Mouse (Mus musculus) gastrocnemius, adult 2 months (tissue): ENCODE results near the gene Runx1. TPM values are rescaled to one million over a fixed set of nuclear protein-coding genes. Genes with fewer than 3 reads are reported as not detected.

ENCODE experiments used
- DNase-seq: peaks from one replicate; pipeline ENCODE4 v3.0.0; 2022
- H3K27ac ChIP-seq: fragments of 200-600 bp; 2 replicates; pipeline ENCODE4 v1.8.1; 2022; ENCODE audit warnings: mild to moderate bottlenecking
- H3K4me3 ChIP-seq: fragments of 200-600 bp; 2 replicates; pipeline ENCODE4 v1.8.1; 2022; ENCODE audit warnings: mild to moderate bottlenecking, moderate library complexity
- CTCF ChIP-seq: fragments of 200-600 bp; IDR thresholded peaks from 2 replicates; pipeline ENCODE4 v1.8.1; 2022; ENCODE audit warnings: antibody characterized with exemption, mild to moderate bottlenecking, moderate library complexity
- intact Hi-C: fragments of 180-260 bp; cut with DNase I; formaldehyde crosslinking; loops from one replicate; pipeline ENCODE4 v1.15.1; 2025
- total RNA-seq, 2 experiments: library from RNA; stranded (reverse); gene quantifications; 2 replicates each; pipeline ENCODE4 v1.2.3; 2021

Gene Runx1
- total RNA-seq, 2 experiments from 2014 or later: 2.2 to 4.0 TPM

DNA sequence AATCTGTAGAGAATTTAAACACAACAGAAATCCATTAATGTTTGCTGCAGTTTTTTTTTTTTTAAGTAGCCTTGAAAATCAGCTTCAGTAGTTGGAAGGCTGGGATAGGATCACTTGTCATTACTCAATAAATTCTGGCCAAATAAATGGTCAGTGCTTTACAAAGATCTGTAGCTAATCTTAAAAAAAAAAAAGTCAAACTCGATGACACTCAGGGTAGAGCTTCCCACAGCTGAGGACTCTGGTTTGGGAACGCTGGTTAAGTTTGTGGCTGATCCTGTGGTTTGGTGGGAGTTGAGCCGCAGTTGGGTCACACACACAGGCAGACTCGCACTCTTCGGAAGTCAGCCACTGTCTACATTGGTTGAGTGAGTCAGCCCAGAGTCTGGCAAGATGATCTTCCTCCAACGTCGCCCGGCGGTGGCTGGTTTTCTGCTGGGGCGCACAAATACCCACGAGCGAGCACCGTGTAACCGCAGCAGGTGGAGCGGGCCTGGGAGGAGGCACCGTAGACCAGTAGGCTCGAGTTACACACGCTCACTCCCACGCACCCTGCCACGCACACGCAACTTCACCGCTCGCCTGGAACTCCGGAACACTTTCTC lies 129.4 kb downstream of the Runx1 start:
- DNase-seq: peak; percentile 77
- H3K4me3 ChIP-seq: peak overlapping the region; percentile 86
- TF ChIP-seq CTCF: no peak
- intact Hi-C loops: loop anchor here (5.0 to 10.0 kb wide), 2 partner anchors 256 to 848 kb away; no protein-coding TSS in a partner anchor
- peak overlapping the region; percentile 85 for H3K27ac ChIP-seq

- DNase-seq: no peak
- intact Hi-C loops: loop anchor here (5.0 to 10.0 kb wide), 2 partner anchors 256 to 849 kb away; no protein-coding TSS in a partner anchor
- Histone ChIP-seq H3K27ac (peak overlapping the region; percentile 85), H3K4me3 (peak overlapping the region; percentile 86)
- no peak for TF ChIP-seq CTCF
These were observed 130.0 kb downstream of the Runx1 start for GRCm38 (mm10) chr16:92695981-92696380.

DNA sequence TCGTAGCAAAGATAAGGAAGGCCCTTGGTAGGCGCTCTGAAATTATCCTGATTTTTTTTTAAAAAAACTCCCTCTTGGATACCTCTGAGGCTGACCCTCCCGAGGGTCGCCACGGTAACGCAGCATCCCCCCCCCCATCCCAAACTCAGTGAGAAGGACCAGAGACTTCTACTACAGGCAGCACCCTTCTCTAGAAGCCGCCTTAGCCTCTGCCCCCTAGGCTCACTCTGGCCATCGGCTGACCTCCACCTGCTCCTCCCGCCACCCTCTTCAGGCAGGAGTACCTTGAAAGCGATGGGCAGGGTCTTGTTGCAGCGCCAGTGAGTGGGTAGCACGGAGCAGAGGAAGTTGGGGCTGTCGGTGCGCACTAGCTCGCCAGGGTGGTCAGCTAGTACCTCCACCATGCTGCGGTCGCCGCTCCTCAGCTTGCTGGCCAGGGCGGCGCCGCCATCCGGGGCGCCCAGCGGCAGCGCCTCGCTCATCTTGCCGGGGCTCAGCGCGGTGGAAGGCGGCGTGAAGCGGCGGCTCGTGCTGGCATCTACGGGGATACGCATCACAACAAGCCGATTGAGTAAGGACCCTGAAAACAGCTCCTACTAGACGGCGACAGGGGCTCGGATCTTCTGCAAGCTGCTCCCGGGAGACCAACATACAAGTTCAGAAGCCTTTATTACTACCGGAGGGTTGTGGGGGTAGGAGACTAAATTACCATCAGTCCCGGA lies 130.6 kb downstream of the Runx1 start:
- H3K27ac ChIP-seq: peak overlapping the region; percentile 85
- no peak for TF ChIP-seq CTCF
- H3K4me3 ChIP-seq: peak overlapping the region; percentile 86
- intact Hi-C loops: loop anchor here (5.0 to 10.0 kb wide), 2 partner anchors 257 to 849 kb away; no protein-coding TSS in a partner anchor
- DNase-seq: peak; percentile 61

- Histone ChIP-seq H3K27ac (peak overlapping the region; percentile 85), H3K4me3 (peak overlapping the region; percentile 86)
- DNase-seq: no peak
- intact Hi-C loops: loop anchor here (5.0 to 10.0 kb wide), 3 partner anchors 52 to 850 kb away; no protein-coding TSS in a partner anchor
- no peak for TF ChIP-seq CTCF
These were observed 131.3 kb downstream of the Runx1 start for GRCm38 (mm10) chr16:92694496-92695106.

DNA sequence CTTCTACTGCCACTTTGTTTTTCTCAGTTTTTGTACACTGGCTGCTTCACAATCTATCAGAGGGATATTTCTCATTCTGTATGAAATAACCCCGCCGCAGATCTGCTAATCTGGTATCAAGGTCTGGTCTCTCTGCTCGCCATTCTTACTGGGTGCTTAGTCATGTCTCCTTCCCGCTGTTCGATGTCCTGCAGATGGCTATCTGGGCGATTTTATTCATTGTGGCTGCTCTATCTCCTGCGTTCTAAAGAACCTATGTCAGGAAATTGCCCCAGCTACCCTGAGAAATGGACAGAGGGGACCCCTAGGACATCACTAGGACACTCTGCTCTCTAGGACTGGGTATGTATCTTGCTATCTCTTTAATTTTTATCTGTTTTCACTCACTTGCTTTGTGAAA lies 135.2 kb downstream of the Runx1 start:
- intact Hi-C loops: loop anchor here (5.0 to 10.0 kb wide), 2 partner anchors 48 to 854 kb away; no protein-coding TSS in a partner anchor

GRCm38 (mm10) chr16:92688941-92689340 lies 137.0 kb downstream of the Runx1 start:
- intact Hi-C loops: no loop called here
- Histone ChIP-seq H3K4me3 (no peak overlapping the region), H3K27ac (no peak overlapping the region)
- no peak for TF ChIP-seq CTCF
- DNase-seq: no peak

More for the DNA sequence above, 135.2 kb downstream of the Runx1 start:
- no peak for TF ChIP-seq CTCF
- no peak overlapping the region for H3K27ac ChIP-seq
- no peak for DNase-seq
- H3K4me3 ChIP-seq: no peak overlapping the region

- DNase-seq: no peak
- intact Hi-C loops: no loop called here
- TF ChIP-seq CTCF: no peak
These were observed 139.0 kb downstream of the Runx1 start for GRCm38 (mm10) chr16:92686978-92687377.

DNA sequence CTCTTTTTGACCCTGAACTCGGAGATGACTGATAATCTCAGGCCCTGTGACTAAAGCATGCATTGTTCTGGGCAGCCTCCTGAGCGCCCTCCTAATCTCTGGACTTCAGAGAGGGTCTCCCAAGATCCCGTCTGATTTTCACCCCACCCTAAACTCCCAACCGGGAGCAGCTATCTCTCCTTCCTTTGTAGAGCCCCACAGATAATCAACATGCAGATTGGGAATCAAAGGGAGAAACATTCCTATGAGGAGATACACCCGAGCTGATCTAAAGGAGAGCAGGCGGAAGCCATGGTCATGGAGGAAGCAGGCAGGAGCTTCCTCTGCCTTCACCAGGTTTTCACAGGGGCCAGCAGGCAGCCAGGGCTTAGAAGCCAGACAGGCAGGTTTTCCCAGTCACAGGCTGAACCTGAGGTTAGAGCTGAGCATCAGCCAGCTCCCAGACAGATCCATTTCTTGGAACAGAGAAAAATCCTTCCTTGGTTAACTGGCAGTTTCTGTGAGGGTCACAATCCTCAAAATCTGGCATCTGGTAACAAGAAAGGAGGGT lies 140.1 kb downstream of the Runx1 start:
- no peak for TF ChIP-seq CTCF
- Histone ChIP-seq H3K4me3 (no peak overlapping the region), H3K27ac (no peak overlapping the region)
- no peak for DNase-seq
- intact Hi-C loops: no loop called here

More at GRCm38 (mm10) chr16:92686978-92687377, 139.0 kb downstream of the Runx1 start:
- Histone ChIP-seq H3K27ac (no peak overlapping the region), H3K4me3 (no peak overlapping the region)

DNA sequence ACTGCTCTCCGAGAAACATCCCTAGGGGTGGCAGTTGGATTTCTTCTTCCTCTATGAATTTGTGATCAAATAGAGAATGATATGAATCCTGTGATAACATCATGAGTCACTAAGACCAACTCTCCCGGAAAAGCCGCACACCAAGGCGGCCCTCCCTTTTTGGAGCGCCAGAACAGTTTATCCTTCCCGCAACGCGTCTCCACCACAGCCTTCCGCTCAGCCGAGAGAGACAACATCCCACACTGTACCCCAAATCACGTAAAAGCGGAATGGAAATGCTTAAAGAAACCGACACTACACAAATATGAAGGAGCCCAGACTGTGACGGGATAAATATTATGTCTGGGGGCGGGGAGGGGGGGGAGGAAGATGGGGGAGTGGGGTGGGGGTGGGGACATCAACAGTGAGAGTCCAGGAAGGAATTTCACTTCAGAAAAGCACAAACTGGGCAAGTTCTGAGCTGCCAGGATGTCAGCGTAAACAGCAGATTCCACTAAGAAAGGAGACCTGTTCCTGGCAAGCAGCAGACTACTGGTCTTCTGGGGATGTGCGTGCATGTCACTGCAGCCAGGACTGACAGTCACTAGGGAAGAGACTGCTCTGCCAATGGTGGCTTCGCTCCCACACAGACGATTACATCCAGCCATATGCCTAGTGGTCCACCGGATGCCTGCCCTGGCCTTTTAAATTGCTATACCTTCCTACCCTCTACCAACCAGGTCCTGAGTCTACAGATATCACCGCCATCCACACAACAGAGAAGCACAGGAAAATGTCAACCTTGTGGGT lies 141.3 kb downstream of the Runx1 start:
- no peak for TF ChIP-seq CTCF

DNA sequence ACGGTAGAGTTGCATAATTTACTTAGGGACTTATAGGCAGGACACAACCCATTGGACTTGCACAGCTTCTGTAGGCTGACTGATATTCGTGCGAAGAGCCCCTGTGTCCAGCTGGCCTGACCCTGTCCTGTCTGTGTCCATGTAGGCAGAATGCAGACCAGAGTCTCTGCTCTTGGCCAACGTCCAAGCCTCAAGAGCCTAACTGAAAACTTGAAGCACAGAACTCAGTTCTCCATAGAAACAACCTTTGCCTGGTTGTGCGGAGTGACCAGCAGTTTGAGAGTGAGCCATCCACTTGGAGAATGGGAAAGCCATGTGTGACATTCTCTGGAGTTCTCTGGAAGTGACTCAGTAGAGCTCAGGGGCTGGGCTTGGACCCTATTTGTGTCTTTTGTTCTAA lies 149.3 kb downstream of the Runx1 start:
- Histone ChIP-seq H3K4me3 (no peak overlapping the region), H3K27ac (no peak overlapping the region)
- intact Hi-C loops: no loop called here
- no peak for TF ChIP-seq CTCF
- DNase-seq: no peak

More for the DNA sequence above, 141.3 kb downstream of the Runx1 start:
- Histone ChIP-seq H3K4me3 (no peak overlapping the region), H3K27ac (no peak overlapping the region)
- intact Hi-C loops: no loop called here
- DNase-seq: no peak

- Histone ChIP-seq H3K27ac (no peak overlapping the region), H3K4me3 (no peak overlapping the region)
- intact Hi-C loops: no loop called here
- DNase-seq: no peak
- no peak for TF ChIP-seq CTCF
These were observed 150.3 kb downstream of the Runx1 start for GRCm38 (mm10) chr16:92675677-92676076.

GRCm38 (mm10) chr16:92674916-92675450 lies 151.0 kb downstream of the Runx1 start:
- Histone ChIP-seq H3K4me3 (no peak overlapping the region), H3K27ac (no peak overlapping the region)
- intact Hi-C loops: no loop called here

More at GRCm38 (mm10) chr16:92674916-92675450, 151.0 kb downstream of the Runx1 start:
- DNase-seq: no peak
- TF ChIP-seq CTCF: no peak
